Mouse (Mus musculus): Measurements from ENCODE around the gene Sorbs2. TPM values are rescaled to one million over a fixed set of nuclear protein-coding genes. Genes with fewer than 3 reads are reported as not detected.
"Not testable (repeated sequence)": the region's sequence is repeated elsewhere in the genome, so short reads cannot be mapped to it uniquely, and the experiment has no call there.

The Sorbs2 gene
- polyA plus RNA-seq, 1 experiment from 2014 or later: 77.9 TPM

DNA sequence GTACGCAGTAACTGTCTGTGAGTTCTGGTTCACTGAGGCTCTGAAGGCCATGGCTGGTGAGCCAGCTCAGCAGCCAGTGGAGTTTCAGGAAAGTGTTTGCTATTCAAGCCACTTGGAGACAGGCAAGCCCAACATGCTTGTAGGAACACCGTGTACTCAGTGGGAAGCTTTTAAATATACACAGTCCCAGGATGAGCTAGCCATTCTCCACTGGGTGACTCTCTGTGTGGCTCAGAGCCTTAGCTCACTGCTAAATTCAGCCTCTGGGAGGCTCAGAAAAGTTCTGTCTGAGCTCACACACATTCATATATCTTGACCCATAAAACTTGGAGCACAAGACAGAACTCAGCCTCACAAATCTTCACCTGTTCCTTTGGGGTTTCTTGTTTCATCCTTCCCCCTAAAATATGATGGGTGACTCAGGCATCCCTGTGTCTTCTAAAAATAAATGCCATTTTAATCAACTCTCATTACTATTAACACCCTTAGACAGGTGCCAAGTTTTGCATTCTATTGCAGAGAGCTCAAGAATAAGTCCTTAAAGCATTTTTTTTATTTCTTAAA is 322.5 kb downstream of the Sorbs2 start:
- H3K27me3 ChIP-seq: no peaks in the 10 kb centered on the region
- no peak overlapping the region for H3K4me2 ChIP-seq (replicated peaks)
- no peaks in the 10 kb centered on the region for H3K9me3 ChIP-seq
- no peaks in the 10 kb centered on the region for H3K4me1 ChIP-seq (replicated peaks)
- ATAC-seq: no peak
- no peak overlapping the region for H3K27ac ChIP-seq
- WGBS: 94% methylated on average over 2 of the region's 2 CpGs
- no peak overlapping the region for H3K9ac ChIP-seq (replicated peaks)
- no peak overlapping the region for H3K4me3 ChIP-seq (replicated peaks)
- peaks cover 14% of the 10 kb centered on the region for H3K36me3 ChIP-seq

DNA sequence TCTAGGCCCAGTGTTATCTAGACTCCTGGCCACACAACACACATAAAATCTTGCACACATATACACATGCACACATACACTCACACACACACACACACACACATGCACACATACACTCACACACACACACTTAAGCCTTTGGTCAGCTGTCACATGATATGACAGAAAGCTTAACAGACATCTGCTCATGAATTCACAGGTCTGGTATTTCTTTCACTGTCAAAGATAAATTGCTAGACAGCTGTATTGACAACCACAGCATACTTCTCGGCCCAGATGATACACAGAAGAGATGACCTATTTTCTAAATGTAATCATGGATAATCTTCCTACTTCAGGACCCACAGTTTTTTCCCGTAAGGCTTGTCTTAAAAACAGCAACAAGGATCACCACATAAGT is 326.3 kb downstream of the Sorbs2 start:
- Histone ChIP-seq H3K4me2 (replicated peaks) (no peak overlapping the region), H3K4me1 (replicated peaks) (no peaks in the 10 kb centered on the region), H3K9me3 (no peaks in the 10 kb centered on the region), H3K27me3 (no peaks in the 10 kb centered on the region), H3K36me3 (no peaks in the 10 kb centered on the region), H3K4me3 (replicated peaks) (no peak overlapping the region), H3K27ac (no peak overlapping the region), H3K9ac (replicated peaks) (no peak overlapping the region)
- no peak for ATAC-seq
- WGBS: 76% methylated on average over 2 of the region's 2 CpGs

DNA sequence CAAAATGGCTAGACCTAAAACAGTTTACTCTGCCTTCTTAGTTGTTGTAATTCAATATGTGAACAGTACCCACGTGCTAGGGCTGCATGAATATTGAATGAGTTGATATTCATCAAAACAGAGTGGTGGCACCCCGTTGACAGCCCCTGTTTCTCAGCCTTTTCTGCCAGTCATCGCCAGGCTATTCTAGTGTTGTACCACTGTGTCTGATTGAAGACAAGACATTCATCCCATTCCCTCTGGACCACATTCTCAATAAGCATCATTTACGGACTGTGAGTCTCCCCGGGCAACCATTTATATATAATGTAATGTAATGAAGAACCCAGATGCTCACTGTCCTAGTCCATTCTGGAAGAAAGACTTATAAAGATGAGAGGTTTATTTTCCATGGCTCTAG is 335.7 kb downstream of the Sorbs2 start:
- WGBS: 67% methylated on average over 5 of the region's 5 CpGs
- Histone ChIP-seq H3K9ac (replicated peaks) (no peak overlapping the region), H3K4me1 (replicated peaks) (no peaks in the 10 kb centered on the region; the same call in 1 of the 2 replicates), H3K4me2 (replicated peaks) (no peak overlapping the region), H3K4me3 (replicated peaks) (no peak overlapping the region), H3K27ac (no peak overlapping the region), H3K27me3 (no peaks in the 10 kb centered on the region), H3K36me3 (no peaks in the 10 kb centered on the region), H3K9me3 (0 out of 2 replicates have a peak, but pooled peaks cover 2% of the 10 kb centered on the region)
- ATAC-seq: 0 out of 2 replicates have a peak, but pooled peaks have one; percentile 25

DNA sequence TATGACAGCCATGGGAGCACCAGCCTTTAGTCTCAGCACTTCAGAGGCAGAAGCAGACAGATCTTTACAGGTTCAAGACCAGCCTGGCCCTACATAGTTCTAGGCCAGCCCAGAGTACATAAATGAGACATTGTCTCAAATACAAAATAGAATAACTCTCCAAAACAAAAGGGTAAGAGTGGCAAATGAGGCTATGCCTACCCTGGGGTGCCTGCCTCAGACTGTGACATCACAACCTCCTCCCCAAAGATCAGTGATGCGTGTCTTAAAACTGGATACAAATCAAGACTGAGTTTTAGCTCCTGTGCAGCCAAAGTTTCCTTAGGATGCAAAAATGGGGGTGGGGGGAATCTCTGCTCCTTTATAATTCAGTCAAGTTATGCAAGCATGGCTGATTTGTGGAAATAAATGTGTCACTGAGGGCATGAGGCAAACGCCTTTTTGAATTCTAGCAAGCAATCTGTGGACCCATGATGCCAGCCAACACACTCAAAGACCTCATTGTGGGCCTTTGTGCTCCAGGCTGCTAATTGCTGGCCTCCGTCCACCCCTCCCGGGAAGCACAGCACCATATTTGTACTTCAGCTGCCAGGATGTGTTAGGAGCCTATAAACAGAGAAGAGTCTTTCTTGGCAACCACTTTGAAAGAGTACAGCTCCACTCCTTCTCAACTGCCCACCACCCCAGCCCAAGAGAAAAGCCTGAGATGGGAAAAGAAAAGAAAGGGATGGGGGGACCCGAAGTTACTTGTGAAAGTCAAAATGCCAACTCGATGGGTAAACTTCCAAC is 336.7 kb downstream of the Sorbs2 start:
- Histone ChIP-seq H3K36me3 (no peaks in the 10 kb centered on the region), H3K9me3 (0 out of 2 replicates have a peak, but pooled peaks cover 2% of the 10 kb centered on the region), H3K9ac (replicated peaks) (no peak overlapping the region), H3K4me1 (replicated peaks) (no peaks in the 10 kb centered on the region; the same call in 1 of the 2 replicates), H3K4me3 (replicated peaks) (no peak overlapping the region), H3K4me2 (replicated peaks) (no peak overlapping the region), H3K27me3 (no peaks in the 10 kb centered on the region), H3K27ac (no peak overlapping the region)
- 68% methylated on average over 6 of the region's 6 CpGs for WGBS
- ATAC-seq: peak; percentile 78

DNA sequence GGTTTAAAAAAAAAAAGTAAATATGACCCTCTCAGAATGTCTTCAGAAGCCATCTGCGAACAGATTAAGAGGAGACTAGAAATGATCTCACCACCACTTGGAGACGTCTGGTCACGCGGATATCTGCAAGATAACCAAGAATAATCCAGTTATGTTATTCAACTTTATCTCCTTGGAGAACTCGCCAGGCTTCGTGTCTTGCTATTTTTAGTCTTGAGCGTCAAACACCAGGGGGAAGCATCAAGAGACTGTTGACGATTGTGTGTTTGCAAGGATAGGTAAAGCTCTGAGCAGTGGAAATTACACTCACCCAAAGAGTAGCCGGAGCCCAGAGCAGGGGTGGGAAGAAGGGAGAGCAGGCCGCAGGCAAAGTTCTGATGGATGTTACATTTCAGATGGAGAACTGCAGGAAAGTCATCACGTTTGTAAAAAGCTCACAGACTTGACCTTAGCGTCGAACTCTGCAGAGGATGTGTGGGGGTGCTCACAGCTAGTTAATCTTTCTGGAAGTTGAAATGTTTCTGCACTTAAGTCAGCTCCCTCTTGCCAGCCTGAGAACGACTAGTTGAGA is 337.4 kb downstream of the Sorbs2 start:
- WGBS: 60% methylated on average over 14 of the region's 14 CpGs
- 0 out of 2 replicates have a peak, but pooled peaks cover 2% of the 10 kb centered on the region for H3K9me3 ChIP-seq
- no peak overlapping the region for H3K27ac ChIP-seq
- no peak for ATAC-seq
- no peaks in the 10 kb centered on the region for H3K36me3 ChIP-seq
- no peak overlapping the region for H3K4me2 ChIP-seq (replicated peaks)
- H3K27me3 ChIP-seq: no peaks in the 10 kb centered on the region
- no peaks in the 10 kb centered on the region; the same call in 1 of the 2 replicates for H3K4me1 ChIP-seq (replicated peaks)
- H3K4me3 ChIP-seq (replicated peaks): no peak overlapping the region
- H3K9ac ChIP-seq (replicated peaks): no peak overlapping the region

DNA sequence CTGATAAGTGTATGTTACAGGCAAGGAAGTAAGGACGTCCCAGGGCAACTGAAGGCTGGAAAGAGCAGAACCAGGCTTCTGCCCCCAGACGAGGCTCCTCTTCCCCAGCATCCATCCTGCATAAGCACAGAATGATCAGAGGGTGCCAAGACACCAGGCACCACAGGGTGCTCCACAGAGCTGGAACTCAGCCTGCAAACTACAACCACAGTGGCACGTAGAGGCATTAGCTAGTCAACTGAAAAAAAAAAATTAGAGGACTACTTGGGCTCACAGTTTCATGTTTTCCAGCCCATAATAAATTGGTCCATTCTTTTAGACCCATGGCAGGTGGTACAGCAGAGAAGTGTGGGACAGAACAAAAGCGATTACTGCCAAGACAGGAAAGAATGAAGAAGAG is 338.3 kb downstream of the Sorbs2 start:
- Histone ChIP-seq H3K9me3 (0 out of 2 replicates have a peak, but pooled peaks cover 2% of the 10 kb centered on the region), H3K4me3 (replicated peaks) (no peak overlapping the region), H3K4me1 (replicated peaks) (no peaks in the 10 kb centered on the region; the same call in 1 of the 2 replicates), H3K36me3 (no peaks in the 10 kb centered on the region), H3K27ac (no peak overlapping the region), H3K4me2 (replicated peaks) (no peak overlapping the region), H3K9ac (replicated peaks) (no peak overlapping the region), H3K27me3 (no peaks in the 10 kb centered on the region)
- no peak for ATAC-seq
- WGBS: 72% methylated on average over 4 of the region's 4 CpGs

DNA sequence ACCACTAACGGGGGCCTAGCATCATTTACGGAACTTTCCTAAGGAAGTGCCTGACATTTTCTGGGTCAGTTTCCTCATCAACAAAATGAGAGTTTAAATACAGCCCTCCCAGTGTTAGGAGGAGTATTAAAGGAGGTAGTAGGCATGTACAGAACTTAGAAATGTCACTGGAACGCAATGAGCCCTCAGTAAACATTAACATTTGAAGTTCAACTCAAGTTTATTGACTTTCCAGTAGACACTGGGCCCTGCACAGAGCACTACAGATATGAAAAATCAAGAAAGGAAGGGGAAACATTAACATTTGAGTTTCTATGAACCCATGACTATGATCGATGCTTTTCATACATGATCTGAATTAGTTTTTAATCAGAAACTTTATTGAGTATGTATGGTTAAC is 347.5 kb downstream of the Sorbs2 start:
- no peak for ATAC-seq
- H3K9ac ChIP-seq (replicated peaks): no peak overlapping the region
- no peak overlapping the region for H3K4me2 ChIP-seq (replicated peaks)
- no peaks in the 10 kb centered on the region for H3K27me3 ChIP-seq
- H3K4me1 ChIP-seq (replicated peaks): 0 out of 2 replicates have a peak, but pooled peaks cover 6% of the 10 kb centered on the region
- H3K36me3 ChIP-seq: no peaks in the 10 kb centered on the region
- H3K9me3 ChIP-seq: no peaks in the 10 kb centered on the region
- H3K4me3 ChIP-seq (replicated peaks): no peak overlapping the region
- WGBS: 93% methylated on average over 4 of the region's 4 CpGs
- H3K27ac ChIP-seq: no peak overlapping the region

DNA sequence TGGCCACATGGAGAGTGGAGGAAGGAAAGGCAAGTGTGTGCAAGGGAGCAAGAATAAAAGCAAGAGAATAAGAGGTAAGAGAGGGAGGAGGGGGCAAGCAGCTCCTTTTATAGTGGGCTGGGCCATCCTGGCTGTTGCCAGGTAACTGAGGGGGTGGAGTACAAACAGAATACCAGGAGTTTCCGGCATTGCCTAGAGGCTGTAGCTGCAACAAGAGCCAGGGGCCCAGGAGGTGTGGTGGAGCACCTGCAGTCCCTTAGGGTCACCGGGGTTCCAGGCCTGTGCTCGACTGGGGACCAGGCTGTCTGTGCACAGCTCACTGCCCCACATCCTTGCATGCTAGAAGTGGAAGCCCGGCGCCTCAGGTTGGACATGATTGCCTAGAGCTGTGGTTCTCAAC is 350.1 kb downstream of the Sorbs2 start:
- H3K4me2 ChIP-seq (replicated peaks): no peak overlapping the region
- WGBS: 47% methylated on average over 5 of the region's 5 CpGs
- no peaks in the 10 kb centered on the region for H3K27me3 ChIP-seq
- no peak for ATAC-seq
- H3K4me1 ChIP-seq (replicated peaks): 0 out of 2 replicates have a peak, but pooled peaks cover 6% of the 10 kb centered on the region
- H3K4me3 ChIP-seq (replicated peaks): no peak overlapping the region
- no peaks in the 10 kb centered on the region for H3K9me3 ChIP-seq
- no peak overlapping the region for H3K27ac ChIP-seq
- no peaks in the 10 kb centered on the region for H3K36me3 ChIP-seq
- H3K9ac ChIP-seq (replicated peaks): no peak overlapping the region

DNA sequence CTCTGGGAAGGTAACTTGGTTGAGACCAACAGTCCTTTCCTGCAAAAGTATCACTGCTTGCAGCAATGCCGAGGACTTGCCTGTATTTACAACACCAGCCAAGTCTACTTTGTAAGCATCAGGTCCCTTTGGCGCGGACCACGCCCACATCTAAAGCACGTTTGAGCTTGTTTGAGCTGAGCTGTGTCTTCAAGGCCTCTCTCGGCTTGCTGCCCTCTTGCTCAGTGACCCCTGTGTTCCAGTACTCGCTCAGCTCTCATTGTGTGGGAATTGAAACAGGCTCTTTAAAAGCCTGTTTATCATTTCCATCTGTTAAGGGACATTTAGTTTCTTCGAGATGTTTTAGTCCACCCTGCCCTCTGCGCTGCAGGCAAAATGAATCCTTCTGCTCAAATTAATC is 350.8 kb downstream of the Sorbs2 start:
- H3K4me3 ChIP-seq (replicated peaks): no peak overlapping the region
- 0 out of 2 replicates have a peak, but pooled peaks cover 6% of the 10 kb centered on the region for H3K4me1 ChIP-seq (replicated peaks)
- 30% methylated on average over 9 of the region's 9 CpGs for WGBS

DNA sequence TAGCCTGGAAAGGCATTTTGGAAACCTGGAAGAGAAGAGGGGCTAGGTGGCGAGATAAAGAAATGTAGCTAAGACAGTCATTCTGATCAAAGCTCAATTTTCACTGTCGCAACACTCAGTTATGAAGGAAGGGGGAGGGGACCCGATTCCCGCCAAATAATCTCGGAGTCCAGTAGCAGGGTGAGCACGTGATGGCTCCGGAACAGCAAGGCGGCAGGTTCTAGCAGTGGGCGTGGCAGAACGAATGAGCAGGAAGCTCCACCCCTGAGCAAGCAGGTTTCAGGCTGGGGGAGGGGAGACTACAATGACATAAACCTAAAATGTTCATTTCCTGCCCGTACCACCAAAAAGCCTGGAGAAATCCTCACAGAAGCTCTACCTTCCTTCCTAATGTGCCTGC is 364.0 kb downstream of the Sorbs2 start:
- peaks cover 21% of the 10 kb centered on the region for H3K4me1 ChIP-seq (replicated peaks)
- not testable (repeated sequence) for H3K36me3 ChIP-seq; H3K27ac ChIP-seq; H3K27me3 ChIP-seq; H3K9me3 ChIP-seq; H3K4me2 ChIP-seq (replicated peaks); ATAC-seq; H3K4me3 ChIP-seq (replicated peaks); H3K9ac ChIP-seq (replicated peaks)
- 90% methylated on average over 11 of the region's 11 CpGs for WGBS

More for the DNA sequence above, 350.8 kb downstream of the Sorbs2 start:
- H3K9me3 ChIP-seq: no peaks in the 10 kb centered on the region
- no peak overlapping the region for H3K4me2 ChIP-seq (replicated peaks)
- no peaks in the 10 kb centered on the region for H3K27me3 ChIP-seq
- H3K9ac ChIP-seq (replicated peaks): no peak overlapping the region
- no peaks in the 10 kb centered on the region for H3K36me3 ChIP-seq
- ATAC-seq: no peak
- H3K27ac ChIP-seq: no peak overlapping the region

DNA sequence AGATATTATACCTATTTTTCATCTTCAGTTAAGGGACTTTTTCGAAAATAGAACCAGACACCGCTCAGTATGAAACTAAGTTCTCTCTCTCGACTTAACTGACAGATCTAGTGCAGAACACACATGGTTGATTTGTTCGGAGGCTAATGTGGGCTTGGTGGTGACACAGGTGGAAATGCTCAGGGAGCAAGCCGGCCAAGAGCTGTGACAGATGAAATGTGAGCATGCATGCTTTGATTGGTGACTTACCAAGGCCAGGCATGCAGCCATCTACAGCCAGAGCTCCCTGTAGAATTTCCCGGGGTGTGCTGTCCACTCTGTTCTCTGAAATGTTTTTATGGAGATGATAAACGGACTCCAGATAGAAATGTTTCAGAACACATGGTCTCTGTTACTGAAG is 364.5 kb downstream of the Sorbs2 start:
- no peak overlapping the region for H3K27ac ChIP-seq
- H3K36me3 ChIP-seq: no peaks in the 10 kb centered on the region
- no peak overlapping the region for H3K4me3 ChIP-seq (replicated peaks)
- H3K27me3 ChIP-seq: no peaks in the 10 kb centered on the region
- 92% methylated on average over 7 of the region's 7 CpGs for WGBS
- H3K4me2 ChIP-seq (replicated peaks): no peak overlapping the region
- no peaks in the 10 kb centered on the region for H3K9me3 ChIP-seq
- no peak overlapping the region for H3K9ac ChIP-seq (replicated peaks)
- no peak for ATAC-seq
- H3K4me1 ChIP-seq (replicated peaks): peaks cover 25% of the 10 kb centered on the region

DNA sequence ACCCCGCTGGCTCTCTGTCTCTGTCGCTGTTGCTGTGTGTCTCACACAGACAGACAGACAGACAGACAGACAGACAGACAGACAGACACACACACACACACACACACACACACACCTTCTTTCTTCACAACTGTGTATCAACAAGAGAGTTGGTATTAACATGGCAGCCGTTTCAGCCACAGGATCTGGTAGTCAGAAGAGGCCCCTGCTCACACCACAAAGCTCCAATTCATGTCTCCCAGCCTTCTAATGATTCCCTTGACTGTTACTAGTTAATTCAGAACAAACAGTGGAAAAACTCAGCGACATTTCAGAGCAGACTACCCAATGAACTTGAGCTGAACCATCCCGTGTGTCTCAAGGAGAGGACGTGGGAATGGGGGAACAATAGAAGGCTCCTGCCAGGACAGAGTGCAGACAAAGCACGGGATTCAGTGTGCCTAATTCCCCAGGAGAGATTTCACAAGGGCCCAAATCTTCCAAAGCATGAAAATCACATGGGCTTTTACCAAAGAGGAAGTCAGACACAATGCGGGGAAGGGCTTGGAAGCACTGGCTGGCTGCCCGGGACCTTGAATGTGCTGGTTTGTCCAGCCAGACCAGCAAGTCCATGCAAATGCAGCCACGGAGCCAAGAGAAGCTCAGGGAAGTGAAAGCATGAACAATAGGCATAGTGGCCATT is 367.5 kb downstream of the Sorbs2 start:
- Histone ChIP-seq H3K4me2 (replicated peaks) (0 out of 2 replicates have a peak overlapping the region, but pooled peaks have one; percentile 7), H3K9ac (replicated peaks) (no peak overlapping the region), H3K9me3 (no peaks in the 10 kb centered on the region; the same call in 1 of the 2 replicates), H3K4me3 (replicated peaks) (no peak overlapping the region), H3K27me3 (no peaks in the 10 kb centered on the region), H3K27ac (peak overlapping the region; percentile 80), H3K36me3 (no peaks in the 10 kb centered on the region), H3K4me1 (replicated peaks) (peaks cover 25% of the 10 kb centered on the region)
- 11% methylated on average over 10 of the region's 10 CpGs for WGBS
- peak; percentile 96 for ATAC-seq
